ENCODE assay signal across 24 mouse cellular contexts in the genomic region with DNA sequence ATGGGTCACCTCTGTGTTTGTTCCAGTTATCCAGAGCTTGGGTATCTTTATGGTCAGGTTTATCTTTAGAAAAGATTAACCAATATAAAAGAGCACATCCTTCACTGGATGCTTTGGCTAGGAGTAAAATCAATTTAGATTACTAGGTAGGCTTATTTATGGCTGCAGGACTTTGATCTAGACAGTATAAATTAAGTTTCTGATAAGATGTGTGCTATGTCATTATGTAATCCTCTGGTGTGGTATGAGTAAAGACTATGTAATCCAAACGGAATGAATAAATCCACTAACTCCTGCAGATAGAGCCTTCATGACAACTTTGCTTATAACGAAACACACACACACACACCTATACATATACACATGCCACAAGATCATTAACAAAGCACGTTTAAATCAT. TPM values are rescaled to one million over a fixed set of nuclear protein-coding genes. Genes with fewer than 3 reads are reported as not detected.
DNase-seq lines count a peak whose midpoint lies in the region; ATAC-seq and TF ChIP-seq lines count a peak whose summit lies in the region.
"Had no signal": no experiment of that assay in that cellular context is flagged by ENCODE, and none has a peak within 500 bp of the region (broad histone marks: within the 10 kb centered on the region; RNA-seq: fewer than 3 reads in every experiment).

No protein-coding gene starts in this region.

- no peak for TF ChIP-seq CTCF in intestine, postnatal 0 days (IDR thresholded peaks at IDR 0.05; ENCODE audit: low read depth)
- TF ChIP-seq CTCF in forebrain, postnatal 0 days (IDR thresholded peaks at IDR 0.05; ENCODE audit: low read depth): no peak

- DNase-seq in cerebellum, postnatal 36 days: no peak
- no peak for DNase-seq in forebrain, postnatal 0 days
- DNase-seq: adrenal gland, adult 2 months; adrenal gland, adult 8-10 months; adrenal gland, postnatal 10 days; adrenal gland, postnatal 14 days; adrenal gland, postnatal 25 days; adrenal gland, postnatal 36 days; B cell, adult 2 months; cerebellum, adult 11 months; cerebellum, adult 11-12 months; cerebellum, adult 18-20 months had no signal

- H3K27ac ChIP-seq in intestine, embryonic 15.5 days: no peak overlapping the region
- H3K27ac ChIP-seq in intestine, embryonic 16.5 days (ENCODE audit: low read length): no peak overlapping the region
- H3K27ac ChIP-seq in intestine, postnatal 0 days (ENCODE audit: low read depth, low read length): no peak overlapping the region
- H3K27ac ChIP-seq in forebrain, postnatal 0 days (ENCODE audit: low read depth, low read length): no peak overlapping the region

- H3K9me3 ChIP-seq in intestine, embryonic 15.5 days: no peaks in the 10 kb centered on the region
- no peaks in the 10 kb centered on the region for H3K9me3 ChIP-seq in intestine, embryonic 16.5 days (ENCODE audit: control insufficient read depth, low read length)
- H3K9me3 ChIP-seq in intestine, postnatal 0 days (ENCODE audit: control insufficient read depth): no peaks in the 10 kb centered on the region
- no peaks in the 10 kb centered on the region for H3K9me3 ChIP-seq in forebrain, postnatal 0 days (ENCODE audit: low read length)
- H3K9me3 ChIP-seq: G1E had no signal

- no peaks in the 10 kb centered on the region for H3K4me1 ChIP-seq in intestine, embryonic 15.5 days (replicated peaks)
- H3K4me1 ChIP-seq in intestine, embryonic 16.5 days (ENCODE audit: control insufficient read depth, insufficient read depth, low read length): no peaks in the 10 kb centered on the region
- no peaks in the 10 kb centered on the region for H3K4me1 ChIP-seq in intestine, postnatal 0 days (replicated peaks; ENCODE audit: control insufficient read depth, insufficient read depth, low read length)
- H3K4me1 ChIP-seq in forebrain, postnatal 0 days (ENCODE audit: insufficient read depth): no peaks in the 10 kb centered on the region

- H3K4me3 ChIP-seq in intestine, embryonic 15.5 days (replicated peaks): no peak overlapping the region
- no peak overlapping the region for H3K4me3 ChIP-seq in intestine, embryonic 16.5 days (ENCODE audit: low read length)
- H3K4me3 ChIP-seq in intestine, postnatal 0 days (ENCODE audit: low read depth, low read length): no peak overlapping the region
- no peak overlapping the region for H3K4me3 ChIP-seq in forebrain, postnatal 0 days (ENCODE audit: low read depth, low read length)

- H3K4me2 ChIP-seq in intestine, embryonic 15.5 days (replicated peaks): no peak overlapping the region
- no peak overlapping the region for H3K4me2 ChIP-seq in intestine, embryonic 16.5 days (ENCODE audit: low read depth, low read length)
- H3K4me2 ChIP-seq in intestine, postnatal 0 days (replicated peaks; ENCODE audit: low read depth): no peak overlapping the region
- H3K4me2 ChIP-seq in forebrain, postnatal 0 days (ENCODE audit: low read depth): no peak overlapping the region

- H3K9ac ChIP-seq in intestine, embryonic 15.5 days: no peak overlapping the region
- no peak overlapping the region for H3K9ac ChIP-seq in intestine, embryonic 16.5 days (ENCODE audit: low read depth, low read length)
- H3K9ac ChIP-seq in intestine, postnatal 0 days (ENCODE audit: low read depth, low read length): no peak overlapping the region
- H3K9ac ChIP-seq in forebrain, postnatal 0 days: no peak overlapping the region

- H3K36me3 ChIP-seq in intestine, embryonic 15.5 days: no peaks in the 10 kb centered on the region
- no peaks in the 10 kb centered on the region for H3K36me3 ChIP-seq in intestine, embryonic 16.5 days (ENCODE audit: control insufficient read depth, insufficient read depth, low read length)
- no peaks in the 10 kb centered on the region for H3K36me3 ChIP-seq in intestine, postnatal 0 days (ENCODE audit: control insufficient read depth, insufficient read depth)
- H3K36me3 ChIP-seq in forebrain, postnatal 0 days (ENCODE audit: insufficient read depth): no peaks in the 10 kb centered on the region
- H3K36me3 ChIP-seq: G1E had no signal

- H3K27me3 ChIP-seq in intestine, embryonic 15.5 days (replicated peaks): no peaks in the 10 kb centered on the region
- H3K27me3 ChIP-seq in intestine, embryonic 16.5 days (replicated peaks; ENCODE audit: control insufficient read depth, insufficient read depth, low read length): no peaks in the 10 kb centered on the region
- H3K27me3 ChIP-seq in intestine, postnatal 0 days (replicated peaks; ENCODE audit: control insufficient read depth, insufficient read depth, low read length): no peaks in the 10 kb centered on the region
- no peaks in the 10 kb centered on the region for H3K27me3 ChIP-seq in forebrain, postnatal 0 days (ENCODE audit: insufficient read depth, low read length)
- H3K27me3 ChIP-seq: CH12.LX, Patski had no signal

- peak; percentile 93 for ATAC-seq in intestine, embryonic 15.5 days
- ATAC-seq in intestine, embryonic 16.5 days: peak; percentile 94
- peak; percentile 91 for ATAC-seq in intestine, postnatal 0 days
- no peak for ATAC-seq in forebrain, postnatal 0 days
- ATAC-seq in monocyte, adult 5-6 weeks (replicated peaks; ENCODE audit: insufficient number of reproducible peaks, low FRiP score, low TSS enrichment, poor library complexity, severe bottlenecking): no peak
- ATAC-seq: activated CD4-positive, CD25-positive, alpha-beta regulatory T cell, adult 4 months; CD4-positive, CD25-positive, alpha-beta regulatory T cell, adult 4 months; Patski had no signal

- 28% methylated on average over 3 of the region's 3 CpGs for WGBS in intestine, embryonic 15.5 days
- 41% methylated on average over 3 of the region's 3 CpGs for WGBS in intestine, embryonic 16.5 days
- 20% methylated on average over 3 of the region's 3 CpGs for WGBS in intestine, postnatal 0 days
- 65% methylated on average over 3 of the region's 3 CpGs for WGBS in forebrain, postnatal 0 days

RNA-seq across cellular contexts. Expression of a gene that starts 18.7 kb away (rescaled TPM):
- polyA plus RNA-seq in intestine, embryonic 15.5 days (2015; fragmentation: Nextera tagmentation; extraction: Ambion mirVana): 0.28 and 0.46 TPM in 2 replicates
- 0.39 and 0.49 TPM in 2 replicates for polyA plus RNA-seq in intestine, embryonic 16.5 days (2015; fragmentation: Nextera tagmentation; extraction: Ambion mirVana)
- polyA plus RNA-seq in intestine, postnatal 0 days (2015; fragmentation: Nextera tagmentation; extraction: Ambion mirVana): 0.18 and 0.38 TPM in 2 replicates
- 0.23 and 0.76 TPM in 2 replicates for total RNA-seq in forebrain, postnatal 0 days (2014; rRNA removed)
- polyA plus RNA-seq in forebrain, postnatal 0 days (2015; fragmentation: Nextera tagmentation; extraction: Ambion mirVana): 1.1 and 2.5 TPM in 2 replicates
- not detected in 3 replicates for total RNA-seq in monocyte, adult 5-6 weeks (2017)
- total RNA-seq: CH12.LX, G1E, MEL had no signal
- polyA plus RNA-seq: brain, embryonic 14.5 days; C2C12; G1E had no signal

RNA-seq across cellular contexts. Expression of a gene that starts 59.2 kb away (rescaled TPM):
- polyA plus RNA-seq in intestine, embryonic 15.5 days (2015; fragmentation: Nextera tagmentation; extraction: Ambion mirVana): 286 and 313 TPM in 2 replicates
- 496 and 608 TPM in 2 replicates for polyA plus RNA-seq in intestine, embryonic 16.5 days (2015; fragmentation: Nextera tagmentation; extraction: Ambion mirVana)
- polyA plus RNA-seq in intestine, postnatal 0 days (2015; fragmentation: Nextera tagmentation; extraction: Ambion mirVana): 458 and 493 TPM in 2 replicates
- total RNA-seq in forebrain, postnatal 0 days (2014; rRNA removed): 0.33 and 1.7 TPM in 2 replicates
- polyA plus RNA-seq in forebrain, postnatal 0 days (2015; fragmentation: Nextera tagmentation; extraction: Ambion mirVana): 1.8 and 2.3 TPM in 2 replicates
- 13.8 to 29.7 TPM (median 18.2 TPM) in 3 replicates for total RNA-seq in monocyte, adult 5-6 weeks (2017)

Comparison
In these comparisons a context has a peak if more than half of its experiments do, and no peak if none do; other contexts are left out.
1. ATAC-seq: peak in intestine, embryonic 15.5 days (single experiment), intestine, embryonic 16.5 days (single experiment) and intestine, postnatal 0 days (single experiment); none in forebrain, postnatal 0 days (single experiment) and monocyte, adult 5-6 weeks (single experiment).
2. RNA of a gene that starts 59.2 kb away (polyA plus RNA-seq): 496 to 608 TPM in intestine, embryonic 16.5 days, 458 to 493 TPM in intestine, postnatal 0 days and 286 to 313 TPM in intestine, embryonic 15.5 days; 1.8 to 2.3 TPM in forebrain, postnatal 0 days; every median in the first group is over 10 times any median in the second.